In the genomic region with DNA sequence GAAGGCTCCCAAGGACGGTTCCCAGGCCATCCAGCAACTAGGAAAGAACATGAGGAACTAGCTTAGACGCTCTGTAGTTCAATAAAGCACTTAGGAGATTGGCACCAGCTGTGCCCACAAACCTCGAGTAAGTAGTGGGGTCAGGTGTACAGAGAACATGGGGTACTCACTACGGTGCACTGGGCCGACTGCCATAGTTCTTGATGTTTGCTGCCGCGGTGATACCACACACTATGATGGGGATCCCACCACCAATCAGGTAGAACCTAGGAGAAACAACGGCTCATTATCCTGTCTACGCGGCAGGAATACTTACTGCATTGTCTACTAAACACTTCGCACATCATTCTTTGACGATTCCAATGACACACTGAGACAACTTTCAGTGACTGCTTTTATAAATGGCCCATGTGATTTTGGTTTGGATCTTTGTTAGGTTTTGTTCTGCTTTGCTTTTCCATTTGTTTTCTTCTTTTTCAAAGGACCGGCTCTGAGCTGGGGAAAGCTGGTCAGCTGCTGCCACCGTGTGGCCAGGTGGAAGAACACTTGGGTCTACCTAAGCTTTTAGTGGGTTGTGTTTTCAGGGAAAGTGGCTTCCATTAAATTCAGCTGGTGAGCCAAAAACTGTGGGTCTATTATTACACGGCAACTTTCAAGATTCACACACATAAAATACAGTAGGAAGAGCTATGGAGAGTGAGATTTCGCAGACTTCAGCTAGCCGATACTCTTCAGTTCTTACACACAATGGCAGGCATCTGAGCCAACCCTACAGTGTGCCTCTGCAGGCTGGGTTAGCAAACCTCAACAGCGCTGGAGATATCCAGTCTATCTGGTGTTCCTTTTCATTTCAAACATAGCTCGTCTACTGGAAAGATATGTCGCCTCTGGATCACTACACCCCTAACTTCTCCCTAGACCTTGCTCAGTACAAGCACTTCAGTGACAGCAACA, we compare ENCODE assay signal across 9 mouse cellular contexts.
DNase-seq lines count a peak whose midpoint lies in the region; ATAC-seq and TF ChIP-seq lines count a peak whose summit lies in the region.
"Had no signal": no experiment of that assay in that cellular context is flagged by ENCODE, and none has a peak within 500 bp of the region (broad histone marks: within the 10 kb centered on the region; RNA-seq: fewer than 3 reads in every experiment).

No protein-coding gene starts in this region.

- peaks cover 45% of the 10 kb centered on the region for H3K36me3 ChIP-seq in hindbrain, embryonic 14.5 days (replicated peaks; ENCODE audit: control insufficient read depth, insufficient read depth)
- peaks cover 78% of the 10 kb centered on the region for H3K36me3 ChIP-seq in limb, embryonic 14.5 days (ENCODE audit: control insufficient read depth, insufficient read depth, low read length)

- peak; percentile 86; the same call in 1 of the 2 replicates for ATAC-seq in hindbrain, embryonic 14.5 days (ENCODE audit: low FRiP score)
- ATAC-seq in limb, embryonic 14.5 days (ENCODE audit: low FRiP score, low read depth), result peak; percentile 55; the same call in 1 of the 2 replicates

- WGBS in hindbrain, embryonic 14.5 days, result 86% methylated on average over 20 of the region's 20 CpGs
- 83% methylated on average over 20 of the region's 20 CpGs for WGBS in limb, embryonic 14.5 days

- no peak overlapping the region for H3K4me2 ChIP-seq in hindbrain, embryonic 14.5 days (replicated peaks)
- H3K4me2 ChIP-seq in limb, embryonic 14.5 days (replicated peaks; ENCODE audit: low read depth, low read length, severe bottlenecking), result no peak overlapping the region
- H3K4me2 ChIP-seq: embryonic facial prominence, embryonic 12.5 days had no signal

- no peak overlapping the region for H3K27ac ChIP-seq in hindbrain, embryonic 14.5 days
- H3K27ac ChIP-seq in limb, embryonic 14.5 days (replicated peaks; ENCODE audit: low read depth, low read length), result no peak overlapping the region
- H3K27ac ChIP-seq: embryonic facial prominence, embryonic 12.5 days had no signal

- H3K9me3 ChIP-seq in hindbrain, embryonic 14.5 days (ENCODE audit: control insufficient read depth, low read length), result no peaks in the 10 kb centered on the region
- H3K9me3 ChIP-seq in limb, embryonic 14.5 days (ENCODE audit: control insufficient read depth, low read length), result no peaks in the 10 kb centered on the region
- H3K9me3 ChIP-seq: embryonic facial prominence, embryonic 12.5 days had no signal

- no peak for TF ChIP-seq POLR2A in limb, embryonic 14.5 days (IDR thresholded peaks at IDR 0.05; ENCODE audit: borderline replicate concordance, extremely low read depth, insufficient read depth, insufficient read length)

- peak; percentile 64 to 81 for DNase-seq in layer of hippocampus, postnatal 10 days (ENCODE audit: low spot score in 2 of 2)
- DNase-seq in layer of hippocampus, adult 9-10 months (ENCODE audit: low spot score), result no peak
- DNase-seq in adipocyte (ENCODE audit: low spot score), result peak; percentile 81
- peak; percentile 30 for DNase-seq in embryo, embryonic 11.5 days (ENCODE audit: low read depth, low spot score)
- DNase-seq in hindbrain, embryonic 14.5 days (ENCODE audit: low spot score), result peak; percentile 87
- peak; percentile 74 for DNase-seq in limb, embryonic 14.5 days (ENCODE audit: low spot score)
- DNase-seq in retina, embryonic 14.5 days (ENCODE audit: low spot score), result peak; percentile 76
- DNase-seq in yolk sac, embryonic 10.5 days (ENCODE audit: low spot score), result no peak

- no peaks in the 10 kb centered on the region for H3K27me3 ChIP-seq in hindbrain, embryonic 14.5 days (ENCODE audit: control insufficient read depth, insufficient read depth, low read length)
- no peaks in the 10 kb centered on the region for H3K27me3 ChIP-seq in limb, embryonic 14.5 days (ENCODE audit: control insufficient read depth, insufficient read depth, low read length)
- H3K27me3 ChIP-seq: embryonic facial prominence, embryonic 12.5 days had no signal

- no peak overlapping the region for H3K4me3 ChIP-seq in hindbrain, embryonic 14.5 days (replicated peaks; ENCODE audit: low read length)
- no peak overlapping the region for H3K4me3 ChIP-seq in limb, embryonic 14.5 days (replicated peaks; ENCODE audit: low read length)
- H3K4me3 ChIP-seq: embryonic facial prominence, embryonic 12.5 days had no signal

- no peaks in the 10 kb centered on the region for H3K4me1 ChIP-seq in hindbrain, embryonic 14.5 days (replicated peaks; ENCODE audit: control insufficient read depth, insufficient read depth, low read length)
- H3K4me1 ChIP-seq in limb, embryonic 14.5 days (ENCODE audit: control insufficient read depth, insufficient read depth, low read length), result no peaks in the 10 kb centered on the region
- H3K4me1 ChIP-seq: embryonic facial prominence, embryonic 12.5 days had no signal

- H3K9ac ChIP-seq in hindbrain, embryonic 14.5 days, result no peak overlapping the region
- no peak overlapping the region for H3K9ac ChIP-seq in limb, embryonic 14.5 days (ENCODE audit: low read depth, low read length, severe bottlenecking)
- H3K9ac ChIP-seq: embryonic facial prominence, embryonic 12.5 days had no signal

Comparison
In these comparisons a context has a peak if more than half of its experiments do, and no peak if none do; other contexts are left out.
1. DNase-seq: peak in layer of hippocampus, postnatal 10 days (2 of 2), adipocyte (single experiment), embryo, embryonic 11.5 days (single experiment), hindbrain, embryonic 14.5 days (single experiment), limb, embryonic 14.5 days (single experiment) and retina, embryonic 14.5 days (single experiment); none in layer of hippocampus, adult 9-10 months (single experiment) and yolk sac, embryonic 10.5 days (single experiment).